Mouse (Mus musculus): ENCODE measurements around the gene Hoxa13. TPM values are rescaled to one million over a fixed set of nuclear protein-coding genes. Genes with fewer than 3 reads are reported as not detected.

The Hoxa13 gene
- polyA plus RNA-seq, 1 experiment from 2014 or later, result not detected

DNA sequence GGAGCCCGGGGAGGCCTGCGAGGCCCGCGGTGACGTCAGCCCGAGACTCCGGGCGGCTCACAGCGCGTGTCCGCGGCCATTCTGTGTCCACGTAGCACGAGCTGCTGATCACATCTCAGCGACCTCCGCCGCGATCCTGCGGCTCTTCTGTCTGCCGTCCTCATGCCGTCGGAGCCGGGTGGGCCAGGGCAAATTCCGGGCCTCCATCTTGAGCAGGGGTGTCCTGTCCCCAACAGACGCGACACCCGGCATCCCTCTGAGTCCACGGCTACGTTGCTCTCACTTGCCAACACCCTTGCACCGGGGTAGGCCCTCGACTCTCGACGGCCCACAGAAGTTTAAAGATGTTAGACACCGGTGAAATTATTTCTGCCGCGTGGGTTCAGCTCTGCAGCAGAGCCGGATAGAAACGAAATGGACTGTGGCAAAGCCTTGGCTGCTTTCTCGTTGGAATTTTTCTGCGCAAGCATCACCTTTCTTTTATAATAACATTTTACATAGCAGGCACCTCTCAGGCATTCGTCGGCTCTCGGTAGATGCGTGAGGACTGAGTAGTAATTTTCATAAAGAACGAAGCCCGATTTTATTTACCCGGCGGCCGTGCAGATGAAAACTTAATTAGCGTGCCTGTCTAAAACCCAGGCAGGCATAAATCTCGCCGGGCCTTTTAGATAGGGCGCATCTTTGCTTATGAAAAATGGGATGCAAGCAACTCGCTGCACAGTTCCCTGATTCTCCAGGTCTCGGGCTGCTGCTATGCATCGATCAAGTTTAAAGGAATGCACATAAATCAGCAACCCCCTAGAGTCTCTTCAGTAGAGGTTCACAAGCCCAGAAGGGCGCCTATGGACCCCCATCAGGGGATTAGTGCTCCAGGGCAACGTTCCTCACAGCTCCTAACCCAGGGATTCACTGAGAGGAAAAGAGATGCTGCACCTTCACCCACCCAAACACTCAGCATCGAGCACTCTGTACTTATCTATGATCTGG, 6.9 kb downstream of the Hoxa13 start:
- peaks cover 76% of the 10 kb centered on the region for H3K27me3 ChIP-seq (replicated peaks; ENCODE audit: control insufficient read depth, insufficient read depth, low read length)
- no peak overlapping the region for H3K27ac ChIP-seq (ENCODE audit: low read length)
- H3K9ac ChIP-seq (replicated peaks; ENCODE audit: low read depth, low read length), result no peak overlapping the region
- no peak for ATAC-seq
- H3K9me3 ChIP-seq (ENCODE audit: control insufficient read depth, low read length), result no peaks in the 10 kb centered on the region
- H3K4me3 ChIP-seq (replicated peaks; ENCODE audit: low read length), result no peak overlapping the region
- no peaks in the 10 kb centered on the region for H3K36me3 ChIP-seq (ENCODE audit: control insufficient read depth, insufficient read depth)
- H3K4me1 ChIP-seq (replicated peaks; ENCODE audit: control insufficient read depth, insufficient read depth, low read length), result peaks cover 4% of the 10 kb centered on the region; the same call in 1 of the 2 replicates
- H3K4me2 ChIP-seq (ENCODE audit: low read length), result no peak overlapping the region
- under 1% methylated on average over 59 of the region's 59 CpGs for WGBS

DNA sequence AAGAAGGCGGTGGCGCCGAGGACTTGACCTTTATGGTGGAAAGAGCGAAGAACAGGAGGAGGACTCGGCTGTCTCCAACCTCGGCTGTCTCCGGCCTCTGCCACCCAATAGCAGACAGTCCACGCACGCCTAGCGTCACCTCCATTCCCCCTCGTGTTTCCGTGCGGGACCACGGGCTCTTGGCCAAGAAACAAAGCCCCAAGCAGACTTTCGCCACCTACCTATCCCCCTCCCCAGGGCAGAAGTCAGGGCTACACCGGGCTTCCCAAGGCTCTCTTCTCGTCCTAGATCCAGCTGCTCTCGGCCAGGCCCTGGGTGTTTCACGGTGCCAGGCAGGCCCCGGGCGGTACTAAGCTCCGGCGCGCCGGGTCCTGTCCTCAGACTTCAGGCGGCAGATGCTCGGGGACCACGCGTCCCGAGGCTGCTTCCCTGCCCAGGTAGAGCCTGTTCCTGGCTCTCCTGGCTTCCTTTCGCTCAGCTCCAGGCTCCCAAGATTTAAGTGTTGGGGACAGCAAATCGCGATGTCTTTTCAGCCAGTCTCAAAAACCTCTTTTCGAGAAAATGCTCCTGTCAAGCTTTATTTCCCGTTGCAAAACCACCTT, 7.8 kb downstream of the Hoxa13 start:
- H3K9me3 ChIP-seq (ENCODE audit: control insufficient read depth, low read length), result no peaks in the 10 kb centered on the region
- H3K9ac ChIP-seq (replicated peaks; ENCODE audit: low read depth, low read length), result no peak overlapping the region
- ATAC-seq, result no peak
- no peak overlapping the region for H3K27ac ChIP-seq (ENCODE audit: low read length)
- H3K36me3 ChIP-seq (ENCODE audit: control insufficient read depth, insufficient read depth), result no peaks in the 10 kb centered on the region
- whole genome bisulfite sequencing, result under 1% methylated on average over 35 of the region's 35 CpGs
- H3K27me3 ChIP-seq (replicated peaks; ENCODE audit: control insufficient read depth, insufficient read depth, low read length), result peaks cover 77% of the 10 kb centered on the region
- no peak overlapping the region for H3K4me2 ChIP-seq (ENCODE audit: low read length)
- H3K4me1 ChIP-seq (replicated peaks; ENCODE audit: control insufficient read depth, insufficient read depth, low read length), result peaks cover 4% of the 10 kb centered on the region; the same call in 1 of the 2 replicates
- no peak overlapping the region for H3K4me3 ChIP-seq (replicated peaks; ENCODE audit: low read length)

DNA sequence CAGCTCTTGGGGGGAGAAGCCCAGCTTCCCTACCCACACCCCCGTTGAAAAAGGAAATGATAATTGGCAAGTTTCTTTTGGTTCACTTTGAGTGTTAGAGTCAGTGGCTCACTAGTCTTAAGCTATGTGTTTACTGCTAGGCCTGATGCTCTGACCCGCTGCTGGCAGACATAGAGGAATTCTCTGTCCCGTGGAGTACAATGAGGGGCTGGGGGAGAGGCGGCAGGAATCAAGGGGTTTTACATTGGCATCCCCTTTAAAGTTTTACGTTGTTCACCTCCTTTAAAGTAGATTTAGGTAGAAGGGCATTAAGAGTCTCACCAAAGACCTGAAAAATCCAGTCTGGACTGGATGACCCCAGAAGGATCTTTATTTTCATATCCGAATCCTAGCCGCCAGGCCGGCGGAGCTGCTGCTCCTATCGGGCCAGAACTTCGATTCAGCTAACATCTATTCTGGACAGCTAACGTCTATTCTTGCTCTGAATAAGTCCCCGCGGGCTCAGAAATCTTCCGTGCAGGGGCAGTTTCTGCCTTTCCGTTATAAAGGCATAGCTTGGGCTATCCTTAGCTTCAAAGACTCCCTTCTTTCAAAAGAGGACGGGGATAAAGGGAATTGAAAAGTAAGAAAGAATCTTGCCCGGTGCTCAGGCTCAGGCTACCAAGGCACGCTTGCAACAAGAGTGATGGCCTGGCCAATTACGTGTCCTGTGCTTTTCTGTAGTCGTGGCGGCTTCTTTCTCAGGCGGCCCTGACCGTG, 8.5 kb downstream of the Hoxa13 start:
- H3K4me1 ChIP-seq (replicated peaks; ENCODE audit: control insufficient read depth, insufficient read depth, low read length), result peaks cover 4% of the 10 kb centered on the region; the same call in 1 of the 2 replicates
- no peak overlapping the region for H3K4me2 ChIP-seq (ENCODE audit: low read length)
- H3K27me3 ChIP-seq (replicated peaks; ENCODE audit: control insufficient read depth, insufficient read depth, low read length), result peaks cover 77% of the 10 kb centered on the region
- no peaks in the 10 kb centered on the region for H3K36me3 ChIP-seq (ENCODE audit: control insufficient read depth, insufficient read depth)
- H3K4me3 ChIP-seq (replicated peaks; ENCODE audit: low read length), result no peak overlapping the region
- no peak for ATAC-seq
- H3K27ac ChIP-seq (ENCODE audit: low read length), result no peak overlapping the region
- no peaks in the 10 kb centered on the region for H3K9me3 ChIP-seq (ENCODE audit: control insufficient read depth, low read length)
- H3K9ac ChIP-seq (replicated peaks; ENCODE audit: low read depth, low read length), result no peak overlapping the region
- 1% methylated on average over 24 of the region's 24 CpGs for WGBS

DNA sequence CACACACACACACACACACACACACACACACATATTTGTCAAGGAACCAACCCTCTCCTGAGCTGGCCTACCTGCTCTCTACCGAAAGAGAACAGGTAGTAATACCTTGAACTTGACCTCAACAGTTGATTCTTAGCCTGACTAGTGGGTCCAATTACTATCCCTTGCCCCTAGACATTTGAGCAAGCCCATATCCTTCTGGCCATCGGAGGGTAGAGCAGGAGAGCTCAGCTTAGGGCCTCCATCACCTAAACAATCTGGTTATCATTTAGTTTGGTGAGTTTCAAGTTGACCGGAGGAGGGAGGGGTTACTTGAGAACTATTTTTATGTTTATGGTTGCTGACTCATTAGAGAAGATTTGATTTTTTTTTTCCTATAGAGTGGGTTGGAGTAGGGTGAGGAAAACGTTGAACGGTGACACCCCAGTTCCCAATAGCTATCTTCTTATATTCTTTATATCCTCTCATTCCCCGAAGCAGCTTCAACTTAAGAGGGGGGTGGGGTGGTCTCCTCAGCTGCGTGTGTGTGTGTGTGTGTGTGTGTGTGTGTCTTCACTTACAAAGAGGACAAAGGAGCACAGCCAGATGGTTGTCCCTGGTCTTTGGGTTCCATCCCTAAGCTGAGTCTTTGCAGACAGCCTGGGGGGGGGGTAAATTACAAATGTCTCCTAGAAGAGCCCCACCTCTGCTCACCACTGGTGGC, 9.4 kb downstream of the Hoxa13 start:
- H3K4me3 ChIP-seq (replicated peaks; ENCODE audit: low read length), result no peak overlapping the region
- H3K9me3 ChIP-seq (ENCODE audit: control insufficient read depth, low read length), result no peaks in the 10 kb centered on the region
- no peak overlapping the region for H3K27ac ChIP-seq (ENCODE audit: low read length)
- no peak overlapping the region for H3K9ac ChIP-seq (replicated peaks; ENCODE audit: low read depth, low read length)
- ATAC-seq, result no peak
- H3K27me3 ChIP-seq (replicated peaks; ENCODE audit: control insufficient read depth, insufficient read depth, low read length), result peaks cover 77% of the 10 kb centered on the region
- 8% methylated on average over 7 of the region's 7 CpGs for WGBS
- H3K4me2 ChIP-seq (ENCODE audit: low read length), result no peak overlapping the region
- H3K4me1 ChIP-seq (replicated peaks; ENCODE audit: control insufficient read depth, insufficient read depth, low read length), result peaks cover 4% of the 10 kb centered on the region; the same call in 1 of the 2 replicates
- no peaks in the 10 kb centered on the region for H3K36me3 ChIP-seq (ENCODE audit: control insufficient read depth, insufficient read depth)

DNA sequence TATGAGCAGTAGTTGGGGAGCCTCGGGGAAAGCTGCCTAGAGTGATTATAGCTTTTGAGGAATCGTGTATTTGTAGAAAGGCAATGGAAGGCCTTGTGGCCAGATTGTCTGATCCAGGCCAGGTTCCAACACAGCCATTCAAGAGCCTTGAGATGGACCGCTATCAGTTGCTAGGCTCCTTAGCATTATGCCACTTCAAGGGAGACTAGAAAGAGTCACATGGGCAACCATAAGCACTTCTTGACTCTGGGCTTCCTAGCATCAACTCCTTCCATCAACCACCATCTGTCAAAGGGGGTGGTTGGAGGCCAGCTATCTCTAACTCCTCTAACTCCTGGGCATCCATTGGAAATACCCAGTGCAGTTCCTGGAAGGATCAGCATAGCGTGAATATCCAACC, 10.9 kb downstream of the Hoxa13 start:
- Histone ChIP-seq H3K9me3 (ENCODE audit: control insufficient read depth, low read length) (no peaks in the 10 kb centered on the region), H3K27me3 (replicated peaks; ENCODE audit: control insufficient read depth, insufficient read depth, low read length) (peaks cover 82% of the 10 kb centered on the region), H3K4me1 (replicated peaks; ENCODE audit: control insufficient read depth, insufficient read depth, low read length) (peaks cover 4% of the 10 kb centered on the region; the same call in 1 of the 2 replicates), H3K4me2 (ENCODE audit: low read length) (no peak overlapping the region), H3K9ac (replicated peaks; ENCODE audit: low read depth, low read length) (no peak overlapping the region), H3K36me3 (ENCODE audit: control insufficient read depth, insufficient read depth) (no peaks in the 10 kb centered on the region), H3K27ac (ENCODE audit: low read length) (no peak overlapping the region), H3K4me3 (replicated peaks; ENCODE audit: low read length) (no peak overlapping the region)
- WGBS, result 1% methylated on average over 4 of the region's 4 CpGs
- ATAC-seq, result no peak

DNA sequence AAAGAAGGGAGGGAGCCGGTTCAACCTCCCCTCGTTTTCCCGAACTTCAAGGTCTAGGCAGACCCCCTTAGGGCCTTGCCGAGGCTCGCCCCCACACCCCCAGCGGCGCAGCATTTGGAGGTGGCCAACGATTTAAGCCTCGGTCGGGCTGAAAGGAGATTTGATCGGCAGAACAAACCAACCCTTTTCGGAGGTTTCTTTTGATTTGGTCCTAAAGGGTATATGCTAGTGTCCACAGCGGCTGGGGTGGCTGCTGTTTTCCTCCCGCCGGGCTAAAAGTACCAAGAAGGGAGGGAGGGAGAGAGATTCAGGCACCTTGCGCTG, 11.3 kb downstream of the Hoxa13 start:
- no peak overlapping the region for H3K4me3 ChIP-seq (replicated peaks; ENCODE audit: low read length)
- H3K27me3 ChIP-seq (replicated peaks; ENCODE audit: control insufficient read depth, insufficient read depth, low read length), result peaks cover 86% of the 10 kb centered on the region
- no peaks in the 10 kb centered on the region for H3K36me3 ChIP-seq (ENCODE audit: control insufficient read depth, insufficient read depth)
- H3K27ac ChIP-seq (ENCODE audit: low read length), result no peak overlapping the region
- H3K9ac ChIP-seq (replicated peaks; ENCODE audit: low read depth, low read length), result no peak overlapping the region
- H3K9me3 ChIP-seq (ENCODE audit: control insufficient read depth, low read length), result no peaks in the 10 kb centered on the region
- ATAC-seq, result no peak
- peaks cover 4% of the 10 kb centered on the region; the same call in 1 of the 2 replicates for H3K4me1 ChIP-seq (replicated peaks; ENCODE audit: control insufficient read depth, insufficient read depth, low read length)
- under 1% methylated on average over 16 of the region's 16 CpGs for WGBS
- H3K4me2 ChIP-seq (ENCODE audit: low read length), result no peak overlapping the region

DNA sequence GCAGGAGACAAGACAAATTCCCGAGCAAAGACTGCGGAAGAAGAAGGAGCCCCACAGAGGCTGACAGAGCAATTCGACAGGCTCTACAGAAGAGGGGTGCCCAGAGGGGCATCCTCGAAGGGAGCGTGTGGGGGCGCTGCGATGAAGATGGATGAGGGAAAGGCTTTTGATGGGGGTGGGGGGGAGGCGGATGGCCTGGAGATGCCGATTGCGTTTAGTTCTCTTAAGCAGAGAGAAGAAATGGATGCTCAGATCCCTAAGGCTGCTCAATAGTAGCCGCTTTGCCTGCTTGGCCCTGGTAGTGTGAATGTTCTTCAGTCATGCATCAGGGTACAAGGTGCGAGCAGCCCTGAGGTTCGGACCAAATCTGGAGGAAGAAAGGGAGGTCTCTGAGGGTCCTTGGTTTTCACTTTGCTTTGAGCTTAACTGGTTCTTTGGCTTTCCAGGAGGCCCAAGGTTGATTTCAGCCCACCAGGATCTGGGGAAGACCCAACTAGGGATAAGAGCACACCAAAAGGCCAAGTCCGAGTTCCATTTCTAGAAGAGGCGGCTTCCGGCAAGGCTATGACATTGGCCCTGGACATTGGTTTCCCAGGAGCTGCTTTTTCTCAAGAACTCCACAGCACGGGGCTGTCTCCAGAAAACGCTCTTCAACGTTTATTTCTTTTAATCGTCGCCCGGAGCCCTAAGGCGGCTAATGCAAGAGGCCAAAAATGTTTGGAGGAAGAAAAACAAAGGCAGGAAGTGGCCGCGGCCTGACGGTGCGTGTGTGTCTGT, 11.9 kb downstream of the Hoxa13 start:
- WGBS, result 2% methylated on average over 27 of the region's 27 CpGs
- Histone ChIP-seq H3K27me3 (replicated peaks; ENCODE audit: control insufficient read depth, insufficient read depth, low read length) (peaks cover 87% of the 10 kb centered on the region), H3K4me2 (ENCODE audit: low read length) (no peak overlapping the region), H3K27ac (ENCODE audit: low read length) (no peak overlapping the region), H3K9ac (replicated peaks; ENCODE audit: low read depth, low read length) (no peak overlapping the region), H3K36me3 (ENCODE audit: control insufficient read depth, insufficient read depth) (no peaks in the 10 kb centered on the region), H3K4me3 (replicated peaks; ENCODE audit: low read length) (no peak overlapping the region), H3K4me1 (replicated peaks; ENCODE audit: control insufficient read depth, insufficient read depth, low read length) (peaks cover 4% of the 10 kb centered on the region; the same call in 1 of the 2 replicates), H3K9me3 (ENCODE audit: control insufficient read depth, low read length) (no peaks in the 10 kb centered on the region)
- ATAC-seq, result no peak

DNA sequence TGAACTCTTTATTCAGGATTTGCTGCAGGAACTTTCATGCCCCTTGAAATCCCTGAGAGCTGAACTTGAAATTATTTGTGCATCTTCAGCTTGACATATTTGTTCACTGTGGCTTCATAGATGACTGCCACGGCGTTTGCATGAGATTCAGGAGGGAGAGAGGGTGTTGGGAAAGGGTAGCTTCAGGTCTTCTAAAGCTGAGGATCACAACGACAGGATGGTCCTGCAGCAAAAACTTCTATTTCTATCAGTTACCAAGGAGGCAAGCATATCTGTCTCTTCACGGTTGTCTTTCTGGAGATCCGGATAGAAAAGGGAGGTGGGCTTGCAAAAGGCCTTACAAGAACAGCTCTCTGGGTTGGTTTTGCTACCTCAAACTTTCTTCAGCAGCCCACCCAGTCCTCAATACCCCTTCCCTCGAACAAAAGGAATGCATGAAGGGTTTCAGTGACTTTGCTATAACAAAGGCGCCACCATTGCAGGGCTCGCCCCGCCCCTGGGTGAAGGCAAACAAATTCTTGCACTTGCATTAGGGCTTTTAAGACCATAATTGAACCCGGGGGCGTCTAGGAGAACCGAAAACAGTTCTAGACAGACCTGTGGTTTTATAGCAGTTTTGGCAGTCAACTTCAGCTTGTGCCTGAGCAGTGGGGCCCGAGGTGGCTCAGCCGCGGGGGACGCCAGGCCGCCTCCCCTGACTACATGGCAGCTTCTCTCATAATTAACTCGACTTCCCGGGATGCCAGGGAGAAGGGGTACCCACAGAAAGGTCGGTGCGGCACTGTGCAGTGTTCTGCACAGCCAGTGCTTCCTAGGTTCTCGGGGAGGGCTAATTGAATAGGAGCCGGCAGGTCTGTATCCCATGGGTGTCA, 12.7 kb downstream of the Hoxa13 start:
- Histone ChIP-seq H3K4me2 (ENCODE audit: low read length) (no peak overlapping the region), H3K4me1 (replicated peaks; ENCODE audit: control insufficient read depth, insufficient read depth, low read length) (no peaks in the 10 kb centered on the region), H3K27ac (ENCODE audit: low read length) (no peak overlapping the region), H3K9me3 (ENCODE audit: control insufficient read depth, low read length) (no peaks in the 10 kb centered on the region), H3K27me3 (replicated peaks; ENCODE audit: control insufficient read depth, insufficient read depth, low read length) (peaks cover 89% of the 10 kb centered on the region), H3K9ac (replicated peaks; ENCODE audit: low read depth, low read length) (no peak overlapping the region), H3K4me3 (replicated peaks; ENCODE audit: low read length) (no peak overlapping the region), H3K36me3 (ENCODE audit: control insufficient read depth, insufficient read depth) (no peaks in the 10 kb centered on the region)
- ATAC-seq, result no peak
- 3% methylated on average over 23 of the region's 23 CpGs for WGBS

Measured in forebrain, embryonic 16.5 days (tissue).